Mouse (Mus musculus) heart, adult 2 months (tissue): ENCODE data around the gene Gm20388.
A peak's percentile ranks its signal among the peaks of the same experiment; 100 is the strongest.

Experiments
- CTCF ChIP-seq: fragments of 200-600 bp; IDR thresholded peaks from 2 replicates; pipeline ENCODE4 v1.8.1; 2022; ENCODE audit warnings: antibody characterized with exemption, mild to moderate bottlenecking, moderate library complexity
- EP300 ChIP-seq: fragments of 200-500 bp; IDR thresholded peaks from 2 replicates; pipeline ENCODE4 v1.6.1; 2011; ENCODE audit warnings: low read depth, low read length, control low read depth; ENCODE audit not compliant: insufficient read depth
- POLR2A ChIP-seq: fragments of 200-500 bp; IDR thresholded peaks from 2 replicates; pipeline ENCODE4 v1.6.1; 2011; ENCODE audit warnings: mild to moderate bottlenecking, low read depth, low read length, control low read depth; ENCODE audit not compliant: insufficient read depth

GRCm38 (mm10) chr8:120315644-120316043, 405.0 kb downstream of the Gm20388 start:
- TF ChIP-seq POLR2A (no peak), EP300 (no peak), CTCF (peak; percentile 65)
